Mouse (Mus musculus): ENCODE measurements around the gene Gm42674.
A peak's percentile ranks its signal among the peaks of the same experiment; 100 is the strongest.

Gene Gm42674

GRCm38 (mm10) chr3:90601486-90602110 is at the start of gene Gm42674:
Gene Gm42674, plus strand, starts transcription at chr3:90601904.
- no peak for DNase-seq

GRCm38 (mm10) chr3:90552231-90552630 is 49.5 kb upstream of the Gm42674 start:
- no peak for DNase-seq

- DNase-seq = no peak
Observed at GRCm38 (mm10) chr3:90555954-90556353, 45.8 kb upstream of the Gm42674 start.

GRCm38 (mm10) chr3:90560008-90560628 is 41.6 kb upstream of the Gm42674 start, which contains the start of gene S100a3:
Gene S100a3, plus strand, starts transcription at chr3:90560578.
- no peak for DNase-seq

GRCm38 (mm10) chr3:90574691-90575090 is 27.0 kb upstream of the Gm42674 start:
- no peak for DNase-seq

GRCm38 (mm10) chr3:90575320-90575719 is 26.4 kb upstream of the Gm42674 start:
- DNase-seq = no peak

- DNase-seq = no peak
Observed at GRCm38 (mm10) chr3:90576351-90577001, 25.2 kb upstream of the Gm42674 start.

GRCm38 (mm10) chr3:90579433-90579832 is 22.3 kb upstream of the Gm42674 start:
- no peak for DNase-seq

- DNase-seq = no peak
Observed at GRCm38 (mm10) chr3:90581141-90581540, 20.6 kb upstream of the Gm42674 start.

GRCm38 (mm10) chr3:90582156-90582555 is 19.5 kb upstream of the Gm42674 start:
- no peak for DNase-seq

GRCm38 (mm10) chr3:90582556-90582955 is 19.1 kb upstream of the Gm42674 start:
- no peak for DNase-seq

- no peak for DNase-seq
Observed at GRCm38 (mm10) chr3:90583893-90584292, 17.8 kb upstream of the Gm42674 start.

- peak; percentile 41 for DNase-seq
Observed at GRCm38 (mm10) chr3:90585595-90585994, 16.1 kb upstream of the Gm42674 start.

- DNase-seq = no peak
Observed at GRCm38 (mm10) chr3:90586016-90586643, 15.6 kb upstream of the Gm42674 start.

- no peak for DNase-seq
Observed at GRCm38 (mm10) chr3:90586906-90587305, 14.8 kb upstream of the Gm42674 start.

GRCm38 (mm10) chr3:90587361-90588101 is 14.2 kb upstream of the Gm42674 start:
- no peak for DNase-seq

- DNase-seq = no peak
Observed at GRCm38 (mm10) chr3:90589390-90589789, 12.3 kb upstream of the Gm42674 start.

GRCm38 (mm10) chr3:90589947-90590346 is 11.8 kb upstream of the Gm42674 start, which contains the start of gene S100a2:
Gene S100a2, plus strand, starts transcription at chr3:90590247.
- no peak for DNase-seq

- no peak for DNase-seq
Observed at GRCm38 (mm10) chr3:90594466-90594865, 7.2 kb upstream of the Gm42674 start.

GRCm38 (mm10) chr3:90595556-90595955 is 6.1 kb upstream of the Gm42674 start:
- no peak for DNase-seq

GRCm38 (mm10) chr3:90596810-90597209 is 4.9 kb upstream of the Gm42674 start:
- DNase-seq = no peak

- DNase-seq = no peak
Observed at GRCm38 (mm10) chr3:90597736-90598135, 4.0 kb upstream of the Gm42674 start.

- DNase-seq = no peak
Observed at GRCm38 (mm10) chr3:90598212-90598611, 3.5 kb upstream of the Gm42674 start.
